ENCODE assay signal across 7 mouse cellular contexts in genomic region chr17:29730510-29731265, GRCm38 (mm10). TPM values are rescaled to one million over a fixed set of nuclear protein-coding genes. Genes with fewer than 3 reads are reported as not detected.
DNase-seq lines count a peak whose midpoint lies in the region; ATAC-seq and TF ChIP-seq lines count a peak whose summit lies in the region.

No protein-coding gene starts in this region.

- H3K79me2 ChIP-seq in CH12.LX (replicated peaks; ENCODE audit: control insufficient read depth, extremely low read depth, insufficient read depth, poor library complexity, severe bottlenecking), result no peaks in the 10 kb centered on the region

- DNase-seq in CH12.LX (ENCODE audit: extremely low read depth) (no peak), adipocyte (ENCODE audit: low spot score) (peak; percentile 28)
- peak; percentile 23 for DNase-seq in embryonic facial prominence, embryonic 10.5 days (ENCODE audit: low spot score)
- no peak for DNase-seq in embryo, embryonic 9.5 days (ENCODE audit: extremely low spot score)
- DNase-seq in urinary bladder, postnatal 14 days (ENCODE audit: low spot score), result no peak

- H3K9me3 ChIP-seq in CH12.LX (replicated peaks; ENCODE audit: low read length), result peaks cover 12% of the 10 kb centered on the region
- H3K9me3 ChIP-seq in embryonic facial prominence, embryonic 10.5 days, result 0 out of 2 replicates have a peak, but pooled peaks cover 2% of the 10 kb centered on the region
- no peaks in the 10 kb centered on the region for H3K9me3 ChIP-seq in hindbrain, embryonic 16.5 days (ENCODE audit: control insufficient read depth, low read length)

- no peak for TF ChIP-seq EP300 in CH12.LX (IDR thresholded peaks at IDR 0.05; ENCODE audit: low read length)

- 48% methylated on average over 13 of the region's 13 CpGs for WGBS in embryonic facial prominence, embryonic 10.5 days
- 23% methylated on average over 13 of the region's 13 CpGs for WGBS in hindbrain, embryonic 16.5 days

- peak; percentile 49; the same call in 1 of the 2 replicates for TF ChIP-seq POLR2A in CH12.LX (IDR thresholded peaks at IDR 0.05; ENCODE audit: low read depth, low read length)

- peak overlapping the region; percentile 21 for H3K9ac ChIP-seq in CH12.LX (ENCODE audit: insufficient read depth, low read depth)
- peak overlapping the region; percentile 31 for H3K9ac ChIP-seq in hindbrain, embryonic 16.5 days (ENCODE audit: low read depth, low read length)

- no peaks in the 10 kb centered on the region for H3K36me3 ChIP-seq in CH12.LX (replicated peaks in 1 of 2; ENCODE audit: control insufficient read depth in 1 of 2, insufficient read depth in 1 of 2, low read length in 1 of 2)
- H3K36me3 ChIP-seq in embryonic facial prominence, embryonic 10.5 days (replicated peaks), result no peaks in the 10 kb centered on the region
- H3K36me3 ChIP-seq in hindbrain, embryonic 16.5 days (ENCODE audit: control insufficient read depth, insufficient read depth, low read length), result no peaks in the 10 kb centered on the region

- peak overlapping the region; percentile 83 for H3K27ac ChIP-seq in CH12.LX (ENCODE audit: insufficient read depth, low read depth)
- H3K27ac ChIP-seq in embryonic facial prominence, embryonic 10.5 days (replicated peaks), result peak overlapping the region; percentile 49
- peak overlapping the region; percentile 74 for H3K27ac ChIP-seq in hindbrain, embryonic 16.5 days (ENCODE audit: low read depth, low read length)

- peak in 1 of 2 experiments; percentile 39; a peak in 2 of 4 replicates for TF ChIP-seq CTCF in CH12.LX (conservative IDR thresholded peaks at IDR 0.05 in 1 of 2, IDR thresholded peaks at IDR 0.05 in 1 of 2; ENCODE audit: low read depth in 2 of 2, low read length in 2 of 2)

- H3K27me3 ChIP-seq in CH12.LX (replicated peaks), result no peaks in the 10 kb centered on the region
- H3K27me3 ChIP-seq in embryonic facial prominence, embryonic 10.5 days (replicated peaks; ENCODE audit: low read depth, poor library complexity, severe bottlenecking), result no peaks in the 10 kb centered on the region
- no peaks in the 10 kb centered on the region for H3K27me3 ChIP-seq in hindbrain, embryonic 16.5 days (replicated peaks; ENCODE audit: control insufficient read depth, insufficient read depth, low read length)

- no peak overlapping the region for H3K4me3 ChIP-seq in CH12.LX (replicated peaks in 1 of 3; ENCODE audit: low read depth in 2 of 3, low read length in 2 of 3, poor library complexity in 1 of 3)
- H3K4me3 ChIP-seq in embryonic facial prominence, embryonic 10.5 days, result no peak overlapping the region
- H3K4me3 ChIP-seq in hindbrain, embryonic 16.5 days (ENCODE audit: low read length), result no peak overlapping the region

- peaks cover 15 to 34% of the 10 kb centered on the region in 2 experiments for H3K4me1 ChIP-seq in CH12.LX (ENCODE audit: control insufficient read depth in 1 of 2, insufficient read depth in 2 of 2)
- H3K4me1 ChIP-seq in embryonic facial prominence, embryonic 10.5 days, result peaks cover 22% of the 10 kb centered on the region
- peaks cover 18% of the 10 kb centered on the region for H3K4me1 ChIP-seq in hindbrain, embryonic 16.5 days (ENCODE audit: control insufficient read depth, insufficient read depth, low read depth, low read length)

- peak; percentile 72 for ATAC-seq in hindbrain, embryonic 16.5 days
- no peak for ATAC-seq in erythroblast, adult 5-6 weeks (replicated peaks; ENCODE audit: low FRiP score, poor library complexity, severe bottlenecking)

- dilution Hi-C loops in CH12.LX (cut with MboI; ENCODE audit: extremely low pct_ligation_motif_present, extremely low pct_unique_long_range_greater_than_20kb, low sequenced_read_pairs), result no loop called here

- in situ Hi-C loops in CH12.LX (cut with MboI; ENCODE audit: low pct_ligation_motif_present, low pct_unique_long_range_greater_than_20kb, low sequenced_read_pairs), result no loop called here

- TF ChIP-seq RAD21 in CH12.LX (IDR thresholded peaks at IDR 0.05; ENCODE audit: low read depth, low read length), result no peak; the same call in none of the 2 replicates

- peak overlapping the region; percentile 58 for H3K4me2 ChIP-seq in CH12.LX (ENCODE audit: insufficient read depth, low read depth, poor library complexity, severe bottlenecking)
- H3K4me2 ChIP-seq in hindbrain, embryonic 16.5 days (ENCODE audit: low read length), result no peak overlapping the region

TF ChIP-seq in CH12.LX, 34 proteins besides CTCF, POLR2A, EP300 and RAD21:
- no peak; the same call in 1 of the 2 replicates for TF ChIP-seq CHD1 (IDR thresholded peaks at IDR 0.05; ENCODE audit: low read depth, low read length)
- TF ChIP-seq TBP (conservative IDR thresholded peaks at IDR 0.05; ENCODE audit: low read depth, low read length), result no peak
- no peak for TF ChIP-seq ELF1 (IDR thresholded peaks at IDR 0.05; ENCODE audit: low read depth, low read length)
- no peak for TF ChIP-seq CHD2 (IDR thresholded peaks at IDR 0.05; ENCODE audit: low read length)
- TF ChIP-seq MXI1 (IDR thresholded peaks at IDR 0.05; ENCODE audit: low read depth, low read length), result no peak
- peak; percentile 38; the same call in 1 of the 2 replicates for TF ChIP-seq IRF4 (IDR thresholded peaks at IDR 0.05; ENCODE audit: low read depth, low read length)
- TF ChIP-seq BHLHE40 (IDR thresholded peaks at IDR 0.05; ENCODE audit: low read depth, low read length), result peak; percentile 75
- peak; percentile 23; the same call in 1 of the 2 replicates for TF ChIP-seq SMC3 (IDR thresholded peaks at IDR 0.05; ENCODE audit: low read depth, low read length)
- TF ChIP-seq TCF12 (IDR thresholded peaks at IDR 0.05; ENCODE audit: low read depth, low read length), result peak; percentile 80; the same call in 1 of the 2 replicates
TF ChIP-seq in CH12.LX: peak in this region for 4.

RNA-seq across cellular contexts. Expression of gene Ccdc167, which starts 13.8 kb away (rescaled TPM):
- 18.7 and 23.5 TPM in 2 replicates for total RNA-seq in CH12.LX (2012; rRNA removed)
- 8.8 and 9.1 TPM in 2 replicates for total RNA-seq in CH12.LX (2014; rRNA removed)
- polyA plus RNA-seq in CH12.LX (2012; ENCODE audit: insufficient read length, low read depth), result 12.0 and 15.4 TPM in 2 replicates
- 16.5 and 18.1 TPM in 2 replicates for polyA plus RNA-seq in embryonic facial prominence, embryonic 10.5 days (2016; fragmentation: Nextera tagmentation; extraction: Ambion mirVana)
- 9.3 and 11.1 TPM in 2 replicates for polyA plus RNA-seq in hindbrain, embryonic 16.5 days (2015; fragmentation: Nextera tagmentation; extraction: Ambion mirVana)
- total RNA-seq in erythroblast, adult 5-6 weeks (2015; ENCODE audit: low replicate concordance), result 6.5 and 7.7 TPM in 2 replicates
- 4.5 and 9.6 TPM in 2 replicates for total RNA-seq in erythroblast, adult 5-6 weeks (2017; ENCODE audit: low replicate concordance)

Comparison
In these comparisons a context has a peak if more than half of its experiments do, and no peak if none do; other contexts are left out.
1. DNase-seq: peak in adipocyte (single experiment) and embryonic facial prominence, embryonic 10.5 days (single experiment); none in CH12.LX (single experiment), embryo, embryonic 9.5 days (single experiment) and urinary bladder, postnatal 14 days (single experiment).
2. Peak in every context shown above with its lines, with median percentiles within 50 percentile points of each other: H3K27ac ChIP-seq.